In the genomic region with DNA sequence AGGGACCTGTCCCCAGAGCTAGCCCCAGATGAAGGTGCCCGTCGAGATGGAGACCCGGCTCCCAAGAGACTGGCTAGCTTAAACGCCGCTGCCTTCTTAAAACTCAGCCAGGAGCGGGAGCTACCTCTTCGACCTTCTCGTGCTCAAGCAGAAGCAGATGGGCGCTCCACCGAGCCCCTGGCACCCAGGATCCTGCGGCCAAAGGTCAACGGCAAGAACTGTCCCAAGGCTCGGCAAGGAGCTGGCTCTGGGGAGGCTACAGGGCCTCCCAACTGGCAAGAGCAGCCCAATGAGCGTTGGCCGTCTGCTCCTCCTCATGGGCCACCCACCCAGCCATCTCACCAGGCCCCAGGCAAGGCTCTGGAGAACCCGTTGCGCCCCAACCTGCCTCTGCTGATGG, we compare ENCODE assay signal across 21 mouse cellular contexts. TPM values are rescaled to one million over a fixed set of nuclear protein-coding genes. Genes with fewer than 3 reads are reported as not detected.
A peak's percentile ranks its signal among the peaks of the same experiment; 100 is the strongest.
DNase-seq lines count a peak whose midpoint lies in the region; ATAC-seq lines count a peak whose summit lies in the region.
"Had no signal": no experiment of that assay in that cellular context is flagged by ENCODE, and none has a peak within 500 bp of the region (broad histone marks: within the 10 kb centered on the region; RNA-seq: fewer than 3 reads in every experiment).

No protein-coding gene starts in this region.

- no peaks in the 10 kb centered on the region for H3K27me3 ChIP-seq in midbrain, embryonic 11.5 days (ENCODE audit: control insufficient read depth, insufficient read depth, low read length)
- H3K27me3 ChIP-seq in midbrain, embryonic 15.5 days (replicated peaks): no peaks in the 10 kb centered on the region
- no peaks in the 10 kb centered on the region for H3K27me3 ChIP-seq in limb, embryonic 10.5 days (ENCODE audit: low read depth, poor library complexity, severe bottlenecking)
- H3K27me3 ChIP-seq: forebrain, embryonic 13.5 days; heart, embryonic 12.5 days; Patski had no signal

- no peak overlapping the region for H3K9ac ChIP-seq in midbrain, embryonic 11.5 days (ENCODE audit: low read length)
- no peak overlapping the region for H3K9ac ChIP-seq in midbrain, embryonic 15.5 days
- H3K9ac ChIP-seq: forebrain, embryonic 13.5 days; forebrain, postnatal 0 days; heart, embryonic 12.5 days; hindbrain, embryonic 14.5 days had no signal

- WGBS in midbrain, embryonic 11.5 days: 90% methylated on average over 17 of the region's 17 CpGs
- WGBS in midbrain, embryonic 15.5 days: 94% methylated on average over 17 of the region's 17 CpGs
- 91% methylated on average over 17 of the region's 17 CpGs for WGBS in limb, embryonic 10.5 days

- H3K27ac ChIP-seq in midbrain, embryonic 11.5 days (ENCODE audit: low read depth, low read length): no peak overlapping the region
- no peak overlapping the region for H3K27ac ChIP-seq in midbrain, embryonic 15.5 days
- 0 out of 2 replicates have a peak overlapping the region, but pooled peaks have one; percentile 5 for H3K27ac ChIP-seq in limb, embryonic 10.5 days
- H3K27ac ChIP-seq: forebrain, embryonic 13.5 days; heart, adult 2 months; hindbrain, embryonic 14.5 days had no signal

- H3K4me2 ChIP-seq in midbrain, embryonic 11.5 days: no peak overlapping the region
- H3K4me2 ChIP-seq in midbrain, embryonic 15.5 days: no peak overlapping the region
- H3K4me2 ChIP-seq: forebrain, embryonic 13.5 days; heart, embryonic 12.5 days; hindbrain, embryonic 14.5 days had no signal

- no peaks in the 10 kb centered on the region for H3K9me3 ChIP-seq in midbrain, embryonic 11.5 days (ENCODE audit: control insufficient read depth, low read length)
- H3K9me3 ChIP-seq in midbrain, embryonic 15.5 days: no peaks in the 10 kb centered on the region
- no peaks in the 10 kb centered on the region for H3K9me3 ChIP-seq in limb, embryonic 10.5 days (replicated peaks)
- H3K9me3 ChIP-seq: embryonic facial prominence, embryonic 10.5 days; forebrain, embryonic 13.5 days; heart, embryonic 12.5 days; hindbrain, embryonic 10.5 days had no signal

- H3K4me1 ChIP-seq in midbrain, embryonic 11.5 days (ENCODE audit: control insufficient read depth, insufficient read depth, low read length): peaks cover 21% of the 10 kb centered on the region
- peaks cover 27% of the 10 kb centered on the region for H3K4me1 ChIP-seq in midbrain, embryonic 15.5 days
- peaks cover 31% of the 10 kb centered on the region for H3K4me1 ChIP-seq in limb, embryonic 10.5 days

- ATAC-seq in midbrain, embryonic 11.5 days (ENCODE audit: low FRiP score): no peak
- ATAC-seq in midbrain, embryonic 15.5 days (replicated peaks): no peak
- ATAC-seq: activated CD4-positive, CD25-positive, alpha-beta regulatory T cell, adult 4 months; CD4-positive, CD25-positive, alpha-beta regulatory T cell, adult 4 months; forebrain, embryonic 13.5 days; forebrain, postnatal 0 days; Patski had no signal

- peak; percentile 25 for DNase-seq in cerebellum, adult 11-12 months
- no peak for DNase-seq in cerebellum, postnatal 25 days
- DNase-seq in kidney, adult 18-20 months: peak; percentile 69
- no peak for DNase-seq in kidney, postnatal 10 days
- peak; percentile 31 for DNase-seq in midbrain, embryonic 11.5 days (ENCODE audit: low spot score, missing footprints)
- DNase-seq in limb, embryonic 10.5 days (ENCODE audit: low spot score): no peak
- DNase-seq in spleen, postnatal 36 days (ENCODE audit: low spot score in 2 of 2): no peak
- DNase-seq: adrenal gland, postnatal 14 days; B cell, adult 2 months; forebrain, postnatal 0 days; gastrocnemius, postnatal 14 days; heart, adult 2 months had no signal

- peaks cover 6% of the 10 kb centered on the region; the same call in 1 of the 2 replicates for H3K36me3 ChIP-seq in midbrain, embryonic 11.5 days (ENCODE audit: control insufficient read depth, insufficient read depth, low read length)
- H3K36me3 ChIP-seq in midbrain, embryonic 15.5 days (replicated peaks): peaks cover 13% of the 10 kb centered on the region; the same call in 1 of the 2 replicates
- peaks cover 38% of the 10 kb centered on the region for H3K36me3 ChIP-seq in limb, embryonic 10.5 days

- H3K4me3 ChIP-seq in midbrain, embryonic 11.5 days (ENCODE audit: low read depth, low read length): no peak overlapping the region
- H3K4me3 ChIP-seq in midbrain, embryonic 15.5 days: no peak overlapping the region
- no peak overlapping the region for H3K4me3 ChIP-seq in limb, embryonic 10.5 days
- H3K4me3 ChIP-seq: embryonic facial prominence, embryonic 10.5 days; forebrain, embryonic 13.5 days; heart, adult 2 months; heart, embryonic 12.5 days; hindbrain, embryonic 10.5 days had no signal

RNA-seq across cellular contexts. Expression of a gene that starts 9.9 kb away (rescaled TPM):
- 17.3 and 19.2 TPM in 2 replicates for polyA plus RNA-seq in midbrain, embryonic 11.5 days (2014; fragmentation: Nextera tagmentation; extraction: Ambion mirVana)
- 4.7 and 6.0 TPM in 2 replicates for polyA plus RNA-seq in midbrain, embryonic 15.5 days (2015; fragmentation: Nextera tagmentation; extraction: Ambion mirVana)
- polyA plus RNA-seq in limb, embryonic 10.5 days (2016; fragmentation: Nextera tagmentation; extraction: Ambion mirVana): 26.2 and 30.3 TPM in 2 replicates

RNA-seq across cellular contexts. Expression of a gene that starts 16.3 kb away (rescaled TPM):
- 1.4 and 1.5 TPM in 2 replicates for polyA plus RNA-seq in midbrain, embryonic 11.5 days (2014; fragmentation: Nextera tagmentation; extraction: Ambion mirVana)
- 8.4 and 8.8 TPM in 2 replicates for polyA plus RNA-seq in midbrain, embryonic 15.5 days (2015; fragmentation: Nextera tagmentation; extraction: Ambion mirVana)
- 2.4 and 2.6 TPM in 2 replicates for polyA plus RNA-seq in limb, embryonic 10.5 days (2016; fragmentation: Nextera tagmentation; extraction: Ambion mirVana)

RNA-seq across cellular contexts. Expression of a gene that starts 54.7 kb away (rescaled TPM):
- 40.5 and 44.4 TPM in 2 replicates for polyA plus RNA-seq in midbrain, embryonic 11.5 days (2014; fragmentation: Nextera tagmentation; extraction: Ambion mirVana)
- 43.0 and 50.4 TPM in 2 replicates for polyA plus RNA-seq in midbrain, embryonic 15.5 days (2015; fragmentation: Nextera tagmentation; extraction: Ambion mirVana)
- 86.6 and 90.6 TPM in 2 replicates for polyA plus RNA-seq in limb, embryonic 10.5 days (2016; fragmentation: Nextera tagmentation; extraction: Ambion mirVana)

Comparison
In these comparisons a context has a peak if more than half of its experiments do, and no peak if none do; other contexts are left out.
1. DNase-seq: peak in cerebellum, adult 11-12 months (single experiment), kidney, adult 18-20 months (single experiment) and midbrain, embryonic 11.5 days (single experiment); none in cerebellum, postnatal 25 days (0 of 2), kidney, postnatal 10 days (single experiment), limb, embryonic 10.5 days (single experiment) and spleen, postnatal 36 days (0 of 2).